Mouse (Mus musculus): ENCODE measurements at regions not wholly inside any gene's neighbourhood (a gene's known extent, or its start where the extent isn't known, plus 50 kb on each side); places are given as distances from the start of the nearest gene placed in this dataset.

GRCm38 (mm10) chr2:159284525-159285189, 490.1 kb downstream of the Dhx35 start:
- Histone ChIP-seq H3K27ac (ENCODE audit: poor library complexity, severe bottlenecking) (no peak overlapping the region), H3K4me1 (replicated peaks) (no peaks in the 10 kb centered on the region), H3K4me2 (no peak overlapping the region), H3K9me3 (replicated peaks) (no peaks in the 10 kb centered on the region), H3K36me3 (no peaks in the 10 kb centered on the region), H3K4me3 (no peak overlapping the region), H3K9ac (no peak overlapping the region), H3K27me3 (replicated peaks) (no peaks in the 10 kb centered on the region)
- WGBS = 80% methylated on average over 8 of the region's 8 CpGs
- ATAC-seq (ENCODE audit: insufficient number of reproducible peaks, low FRiP score) = no peak

GRCm38 (mm10) chr2:159287996-159288563, 493.5 kb downstream of the Dhx35 start:
- Histone ChIP-seq H3K27ac (ENCODE audit: poor library complexity, severe bottlenecking) (no peak overlapping the region), H3K4me3 (no peak overlapping the region), H3K36me3 (no peaks in the 10 kb centered on the region), H3K4me2 (no peak overlapping the region), H3K27me3 (replicated peaks) (no peaks in the 10 kb centered on the region), H3K9me3 (replicated peaks) (no peaks in the 10 kb centered on the region), H3K9ac (no peak overlapping the region), H3K4me1 (replicated peaks) (no peaks in the 10 kb centered on the region)
- ATAC-seq (ENCODE audit: insufficient number of reproducible peaks, low FRiP score) = no peak
- 77% methylated on average over 6 of the region's 6 CpGs for WGBS

- no peaks in the 10 kb centered on the region for H3K27me3 ChIP-seq (replicated peaks)
- no peak overlapping the region for H3K4me3 ChIP-seq
- H3K36me3 ChIP-seq = no peaks in the 10 kb centered on the region
- H3K9ac ChIP-seq = no peak overlapping the region
- no peak overlapping the region for H3K4me2 ChIP-seq
- WGBS = 78% methylated on average over 1 of the region's 1 CpGs
- H3K9me3 ChIP-seq (replicated peaks) = no peaks in the 10 kb centered on the region
- H3K27ac ChIP-seq (ENCODE audit: poor library complexity, severe bottlenecking) = no peak overlapping the region
- no peak for ATAC-seq (ENCODE audit: insufficient number of reproducible peaks, low FRiP score)
- H3K4me1 ChIP-seq (replicated peaks) = no peaks in the 10 kb centered on the region
These were observed 495.5 kb downstream of the Dhx35 start for GRCm38 (mm10) chr2:159290081-159290480.

- H3K9ac ChIP-seq = no peak overlapping the region
- no peak for ATAC-seq (ENCODE audit: insufficient number of reproducible peaks, low FRiP score)
- no peak overlapping the region for H3K27ac ChIP-seq (ENCODE audit: poor library complexity, severe bottlenecking)
- no peaks in the 10 kb centered on the region for H3K4me1 ChIP-seq (replicated peaks)
- WGBS = 72% methylated on average over 7 of the region's 7 CpGs
- H3K27me3 ChIP-seq (replicated peaks) = no peaks in the 10 kb centered on the region
- H3K9me3 ChIP-seq (replicated peaks) = no peaks in the 10 kb centered on the region
- no peak overlapping the region for H3K4me2 ChIP-seq
- H3K36me3 ChIP-seq = no peaks in the 10 kb centered on the region
- no peak overlapping the region for H3K4me3 ChIP-seq
These were observed 512.4 kb downstream of the Dhx35 start for GRCm38 (mm10) chr2:159307001-159307400.

- no peaks in the 10 kb centered on the region for H3K9me3 ChIP-seq (replicated peaks)
- 60% methylated on average over 3 of the region's 3 CpGs for WGBS
- no peak overlapping the region for H3K4me3 ChIP-seq
- H3K36me3 ChIP-seq = no peaks in the 10 kb centered on the region
- H3K27me3 ChIP-seq (replicated peaks) = no peaks in the 10 kb centered on the region
- no peaks in the 10 kb centered on the region for H3K4me1 ChIP-seq (replicated peaks)
- H3K4me2 ChIP-seq = no peak overlapping the region
- ATAC-seq (ENCODE audit: insufficient number of reproducible peaks, low FRiP score) = no peak
- H3K27ac ChIP-seq (ENCODE audit: poor library complexity, severe bottlenecking) = no peak overlapping the region
- H3K9ac ChIP-seq = no peak overlapping the region
These were observed 540.1 kb downstream of the Dhx35 start for GRCm38 (mm10) chr2:159334711-159335110.

GRCm38 (mm10) chr2:159336646-159337045, 542.0 kb downstream of the Dhx35 start:
- H3K9me3 ChIP-seq (replicated peaks) = no peaks in the 10 kb centered on the region
- H3K4me2 ChIP-seq = no peak overlapping the region
- 64% methylated on average over 2 of the region's 2 CpGs for WGBS
- H3K4me3 ChIP-seq = no peak overlapping the region
- no peak for ATAC-seq (ENCODE audit: insufficient number of reproducible peaks, low FRiP score)
- H3K27me3 ChIP-seq (replicated peaks) = no peaks in the 10 kb centered on the region
- no peaks in the 10 kb centered on the region for H3K36me3 ChIP-seq
- no peak overlapping the region for H3K9ac ChIP-seq
- no peak overlapping the region for H3K27ac ChIP-seq (ENCODE audit: poor library complexity, severe bottlenecking)
- no peaks in the 10 kb centered on the region for H3K4me1 ChIP-seq (replicated peaks)

GRCm38 (mm10) chr2:159343624-159344560, 549.3 kb downstream of the Dhx35 start:
- no peak for ATAC-seq (ENCODE audit: insufficient number of reproducible peaks, low FRiP score)
- H3K27ac ChIP-seq (ENCODE audit: poor library complexity, severe bottlenecking) = no peak overlapping the region
- no peaks in the 10 kb centered on the region for H3K9me3 ChIP-seq (replicated peaks)
- no peaks in the 10 kb centered on the region for H3K36me3 ChIP-seq
- no peak overlapping the region for H3K4me3 ChIP-seq
- WGBS = 64% methylated on average over 5 of the region's 5 CpGs
- H3K9ac ChIP-seq = no peak overlapping the region
- H3K4me1 ChIP-seq (replicated peaks) = no peaks in the 10 kb centered on the region
- H3K4me2 ChIP-seq = no peak overlapping the region
- no peaks in the 10 kb centered on the region for H3K27me3 ChIP-seq (replicated peaks)

GRCm38 (mm10) chr2:159354247-159354646, 559.6 kb downstream of the Dhx35 start:
- no peak overlapping the region for H3K4me2 ChIP-seq
- H3K4me1 ChIP-seq (replicated peaks) = no peaks in the 10 kb centered on the region; the same call in 1 of the 2 replicates
- H3K27me3 ChIP-seq (replicated peaks) = no peaks in the 10 kb centered on the region
- no peak overlapping the region for H3K27ac ChIP-seq (ENCODE audit: poor library complexity, severe bottlenecking)
- H3K36me3 ChIP-seq = no peaks in the 10 kb centered on the region
- no peak overlapping the region for H3K9ac ChIP-seq
- ATAC-seq (ENCODE audit: insufficient number of reproducible peaks, low FRiP score) = 0 out of 2 replicates have a peak, but pooled peaks have one; percentile 29
- no peak overlapping the region for H3K4me3 ChIP-seq
- no peaks in the 10 kb centered on the region for H3K9me3 ChIP-seq (replicated peaks)
- 51% methylated on average over 2 of the region's 2 CpGs for WGBS

GRCm38 (mm10) chr2:159356503-159356902, 561.9 kb downstream of the Dhx35 start:
- Histone ChIP-seq H3K4me3 (no peak overlapping the region), H3K9ac (no peak overlapping the region), H3K9me3 (replicated peaks) (no peaks in the 10 kb centered on the region), H3K4me2 (no peak overlapping the region), H3K27ac (ENCODE audit: poor library complexity, severe bottlenecking) (no peak overlapping the region), H3K27me3 (replicated peaks) (no peaks in the 10 kb centered on the region), H3K4me1 (replicated peaks) (no peaks in the 10 kb centered on the region; the same call in 1 of the 2 replicates), H3K36me3 (no peaks in the 10 kb centered on the region)
- 31% methylated on average over 5 of the region's 5 CpGs for whole genome bisulfite sequencing
- no peak for ATAC-seq (ENCODE audit: insufficient number of reproducible peaks, low FRiP score)

- WGBS = 47% methylated on average over 3 of the region's 3 CpGs
- Histone ChIP-seq H3K4me1 (replicated peaks) (no peaks in the 10 kb centered on the region; the same call in 1 of the 2 replicates), H3K9me3 (replicated peaks) (no peaks in the 10 kb centered on the region), H3K27me3 (replicated peaks) (no peaks in the 10 kb centered on the region), H3K36me3 (no peaks in the 10 kb centered on the region), H3K4me2 (no peak overlapping the region), H3K4me3 (no peak overlapping the region), H3K9ac (no peak overlapping the region), H3K27ac (ENCODE audit: poor library complexity, severe bottlenecking) (no peak overlapping the region)
- no peak for ATAC-seq (ENCODE audit: insufficient number of reproducible peaks, low FRiP score)
These were observed 566.8 kb downstream of the Dhx35 start for GRCm38 (mm10) chr2:159361371-159361770.

- no peaks in the 10 kb centered on the region for H3K4me1 ChIP-seq (replicated peaks)
- H3K4me2 ChIP-seq = no peak overlapping the region
- no peaks in the 10 kb centered on the region for H3K36me3 ChIP-seq
- 65% methylated on average over 10 of the region's 10 CpGs for WGBS
- H3K27me3 ChIP-seq (replicated peaks) = no peaks in the 10 kb centered on the region
- no peaks in the 10 kb centered on the region for H3K9me3 ChIP-seq (replicated peaks)
- ATAC-seq (ENCODE audit: insufficient number of reproducible peaks, low FRiP score) = no peak
- H3K27ac ChIP-seq (ENCODE audit: poor library complexity, severe bottlenecking) = no peak overlapping the region
- no peak overlapping the region for H3K4me3 ChIP-seq
- H3K9ac ChIP-seq = no peak overlapping the region
These were observed 598.3 kb downstream of the Dhx35 start for GRCm38 (mm10) chr2:159392865-159393264.

All from heart, embryonic 12.5 days (tissue).